Mouse (Mus musculus) cerebellum, adult 2 months (tissue): ENCODE measurements around the gene C730034F03Rik.
A peak's percentile ranks its signal among the peaks of the same experiment; 100 is the strongest.

Experiments
- CTCF ChIP-seq: fragments of 200-500 bp; IDR thresholded peaks from 2 replicates; pipeline ENCODE4 v1.5.1; 2011; ENCODE audit warnings: low read depth, mild to moderate bottlenecking, control low read depth, low read length, moderate library complexity, borderline replicate concordance; ENCODE audit not compliant: insufficient read depth
- POLR2A ChIP-seq: fragments of 200-500 bp; IDR thresholded peaks from 2 replicates; pipeline ENCODE4 v1.6.1; 2011; ENCODE audit warnings: low read length, control low read depth, borderline replicate concordance; ENCODE audit not compliant: insufficient read depth

GRCm38 (mm10) chr15:89442486-89443070, 13.2 kb downstream of the C730034F03Rik start:
- TF ChIP-seq CTCF (peak; percentile 52; the same call in 1 of the 2 replicates), POLR2A (no peak)
